Mouse (Mus musculus) c-Kit-positive CD71-positive TER-119-negative erythroid progenitor cells, embryonic 14.5 days (primary cell): ENCODE data around the gene Kank3.
"Not testable (repeated sequence)": the region's sequence is repeated elsewhere in the genome, so short reads cannot be mapped to it uniquely, and the experiment has no call there.

Experiments
- DNase-seq: peaks from one replicate; pipeline ENCODE4 v3.0.0-alpha.2; 2013; ENCODE audit warnings: low read depth

Kank3 gene

DNA sequence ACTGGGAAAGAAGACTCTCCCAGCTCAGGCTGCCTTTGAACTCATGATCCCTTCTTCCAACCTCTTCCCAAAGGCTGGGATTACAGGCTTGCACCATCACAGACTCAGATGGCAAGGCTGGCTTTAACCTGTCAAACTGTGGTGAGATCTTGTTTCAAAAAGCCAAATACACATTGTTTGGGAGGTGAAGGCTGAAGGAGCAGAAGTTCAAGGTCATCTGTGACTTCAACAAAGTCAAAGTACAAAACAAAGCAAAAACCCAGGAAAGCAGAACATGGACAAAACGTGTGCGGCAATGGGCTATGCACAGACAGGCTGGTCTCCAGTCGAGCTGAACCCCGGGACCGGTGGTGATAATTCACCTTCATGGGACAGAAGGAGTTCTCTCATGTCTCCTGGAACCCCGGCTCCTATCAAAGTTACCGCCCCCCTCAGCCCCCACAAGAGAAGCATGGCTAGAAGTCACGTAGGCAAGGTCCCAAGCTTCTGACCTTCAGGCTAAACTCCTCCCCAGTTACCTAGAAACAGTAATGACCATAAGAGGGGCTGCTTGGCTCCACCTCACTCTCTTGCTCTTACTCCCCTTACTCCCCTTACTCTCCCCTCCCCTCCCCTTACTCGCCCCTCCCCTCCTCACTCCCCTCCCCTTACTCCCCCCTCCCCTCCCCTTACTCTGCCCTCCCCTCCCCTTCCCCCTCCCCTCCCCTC lies 3.0 kb upstream of the Kank3 start:
- DNase-seq: no peak

GRCm38 (mm10) chr17:33808192-33808591 lies 2.1 kb upstream of the Kank3 start:
- no peak for DNase-seq

- DNase-seq: no peak
Observed at GRCm38 (mm10) chr17:33811142-33811516, 810 bp downstream of the Kank3 start.

GRCm38 (mm10) chr17:33812475-33812874 lies 2.2 kb downstream of the Kank3 start:
- no peak for DNase-seq

DNA sequence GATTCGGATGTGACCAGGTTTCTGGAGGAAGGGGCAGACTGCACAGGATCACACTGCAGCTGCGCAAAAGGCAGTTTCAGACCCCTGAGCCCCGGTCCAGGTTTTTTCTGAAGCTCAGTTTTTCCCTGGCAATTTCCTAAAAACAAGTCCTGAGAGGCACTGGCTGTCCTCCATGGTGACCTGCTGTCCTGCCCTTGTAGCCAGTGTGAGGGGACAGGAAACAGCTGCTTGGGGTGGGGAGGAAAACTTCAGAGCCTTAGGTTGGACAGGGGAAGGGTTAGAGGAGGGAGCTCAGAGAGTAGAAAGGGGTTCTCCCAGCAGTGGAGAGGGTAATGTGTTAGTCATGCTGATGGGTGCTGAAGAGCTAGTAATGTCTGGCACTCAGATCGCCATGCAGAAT lies 2.7 kb downstream of the Kank3 start:
- DNase-seq: no peak

GRCm38 (mm10) chr17:33815399-33815798 lies 5.1 kb downstream of the Kank3 start:
- DNase-seq: no peak

DNA sequence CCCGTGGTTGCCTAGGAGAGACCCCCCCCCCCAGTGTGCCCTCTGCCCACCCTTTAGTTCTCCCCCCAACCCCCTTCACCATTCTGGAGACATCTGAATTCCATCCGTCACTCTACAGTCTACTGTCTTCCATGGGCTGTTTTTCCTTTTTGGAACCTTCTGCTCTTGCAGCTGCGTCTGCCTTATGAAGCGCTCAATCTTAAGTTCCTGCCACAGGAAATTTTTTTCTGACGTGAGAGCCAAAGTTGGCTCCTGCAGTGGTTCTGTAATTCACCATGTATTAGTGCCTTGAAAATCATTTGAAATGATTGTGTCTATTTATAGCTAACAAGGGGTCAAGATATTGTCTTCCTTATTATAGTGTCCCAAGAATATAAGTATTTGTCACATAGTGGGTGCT lies 6.3 kb downstream of the Kank3 start:
- DNase-seq: no peak

GRCm38 (mm10) chr17:33817184-33817968 lies 7.1 kb downstream of the Kank3 start:
- DNase-seq: peak; percentile 87

DNA sequence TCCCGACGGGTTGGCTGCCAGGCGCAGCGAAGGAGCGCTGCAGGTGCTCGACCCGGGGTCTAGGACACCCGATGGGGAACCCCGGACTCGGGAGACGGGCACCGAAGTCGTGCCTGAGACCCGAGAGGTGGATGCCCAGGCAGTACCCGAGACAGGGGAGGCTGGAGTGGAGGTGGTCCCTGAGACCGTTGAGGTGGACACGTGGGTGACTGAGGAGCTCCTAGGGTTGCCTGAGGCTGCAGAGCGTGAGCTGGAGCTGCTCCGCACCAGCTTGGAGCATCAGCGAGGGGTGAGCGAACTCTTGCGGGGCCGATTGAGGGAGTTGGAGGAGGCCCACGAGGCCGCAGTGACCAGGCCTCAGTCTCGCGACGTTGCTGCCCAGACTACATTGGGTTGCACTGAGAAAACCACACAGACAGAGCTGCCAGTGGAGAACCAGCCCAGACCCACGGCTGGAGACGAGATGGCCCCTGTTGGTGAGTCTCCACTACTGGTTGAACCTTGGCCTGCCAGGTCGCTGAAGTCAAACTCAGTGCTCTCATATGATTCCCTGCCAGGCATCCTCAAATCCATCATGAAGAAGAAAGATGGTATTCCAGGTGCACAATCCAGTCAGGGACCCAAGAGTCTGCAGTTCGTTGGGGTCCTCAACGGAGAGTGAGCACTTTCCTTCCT lies 7.8 kb downstream of the Kank3 start:
- no peak for DNase-seq

GRCm38 (mm10) chr17:33822436-33822959 lies 12.2 kb downstream of the Kank3 start:
- DNase-seq: no peak

GRCm38 (mm10) chr17:33823171-33823570 lies 12.9 kb downstream of the Kank3 start:
- DNase-seq: not testable (repeated sequence)

DNA sequence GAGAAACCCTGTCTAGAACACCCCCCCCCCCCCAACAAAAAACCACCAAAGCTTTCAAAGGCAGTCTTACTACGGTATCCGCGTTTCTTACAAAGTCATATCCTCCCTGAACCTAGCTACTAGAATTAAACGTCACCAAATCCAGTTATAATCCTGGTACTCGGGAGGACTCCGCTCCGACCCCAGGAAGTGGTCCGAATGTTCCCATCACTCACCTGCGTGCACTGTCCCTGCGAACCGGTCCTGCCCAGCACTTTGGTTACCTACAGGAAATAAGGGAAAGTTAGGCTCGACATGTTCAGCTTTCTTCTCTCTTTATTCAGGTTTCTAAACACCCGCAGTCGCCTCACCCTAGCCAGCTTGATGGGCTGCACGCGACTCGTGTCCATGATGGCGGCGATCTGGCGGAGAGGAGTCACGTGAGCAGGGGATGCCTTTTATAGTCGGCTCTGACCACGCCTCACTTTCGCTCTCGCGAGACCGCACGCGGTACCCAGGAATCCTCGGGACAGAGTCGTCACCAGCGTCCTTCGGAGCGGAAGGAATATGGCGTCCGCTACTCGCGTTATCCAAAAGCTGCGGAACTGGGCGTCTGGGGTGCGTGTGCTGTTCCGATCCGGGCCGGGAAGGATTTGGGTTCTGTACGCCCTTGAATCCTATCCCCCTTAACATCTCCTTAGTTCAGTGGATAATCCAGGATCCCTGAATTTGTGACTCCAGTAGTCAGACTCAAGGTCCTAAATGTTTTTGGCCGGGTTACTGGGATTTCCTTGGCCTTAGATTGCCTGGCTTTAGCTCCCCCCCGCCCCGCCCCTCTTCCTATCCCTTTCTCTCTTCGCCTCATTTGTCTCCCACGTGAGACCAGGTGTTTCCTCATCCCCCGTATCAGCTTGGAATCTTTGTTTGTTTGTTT lies 14.0 kb downstream of the Kank3 start, which contains the start of the genes Rps28 and Ndufa7:
Rps28 (minus strand) TSS at position 479 of the 913 bp plus-strand sequence.
Ndufa7 (plus strand) TSS at position 489 of the 913 bp plus-strand sequence.
- peak; percentile 92 for DNase-seq

- DNase-seq: not testable (repeated sequence)
Observed at GRCm38 (mm10) chr17:33824997-33825330, 14.6 kb downstream of the Kank3 start.

DNA sequence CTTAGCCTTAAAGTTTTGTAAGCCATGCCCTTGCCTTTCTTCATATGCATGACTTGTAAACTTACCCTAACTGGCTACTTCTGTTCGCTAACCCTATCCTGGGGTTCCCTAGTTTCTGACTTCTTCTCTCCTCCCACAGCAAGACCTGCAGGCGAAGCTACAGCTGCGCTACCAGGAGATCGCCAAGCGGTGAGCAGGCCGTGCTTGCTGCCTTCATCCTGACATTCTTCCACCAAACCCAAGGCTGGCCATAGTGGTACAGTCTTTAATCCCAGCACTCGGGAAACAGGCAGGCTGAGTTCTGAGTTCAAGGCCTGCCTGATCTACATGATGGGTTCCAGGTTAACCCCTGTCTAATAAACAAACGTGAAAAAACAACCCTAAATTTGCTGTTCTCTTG lies 15.1 kb downstream of the Kank3 start:
- DNase-seq: no peak

- DNase-seq: peak; percentile 61
Observed at GRCm38 (mm10) chr17:33826850-33827249, 16.5 kb downstream of the Kank3 start.

DNA sequence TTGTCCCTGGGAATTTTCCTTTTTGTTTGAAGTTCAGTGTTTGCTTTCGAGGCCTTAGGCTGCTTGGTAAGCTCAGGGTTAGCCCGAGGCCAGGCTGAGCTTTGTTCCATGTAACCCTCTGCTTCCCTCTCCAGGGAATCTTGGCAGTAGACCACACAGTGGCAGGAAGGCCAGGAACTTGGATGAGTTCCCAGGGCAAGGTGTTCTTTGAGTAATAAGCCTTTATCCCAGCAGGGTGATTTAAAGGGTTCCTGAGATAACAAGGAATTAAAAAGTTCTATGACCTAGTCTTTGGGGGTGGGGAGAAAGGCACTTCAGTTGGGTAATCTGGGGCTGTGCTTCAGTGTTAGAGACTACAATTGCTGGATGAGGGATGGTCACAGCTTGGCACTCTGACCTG lies 18.6 kb downstream of the Kank3 start:
- no peak for DNase-seq

DNA sequence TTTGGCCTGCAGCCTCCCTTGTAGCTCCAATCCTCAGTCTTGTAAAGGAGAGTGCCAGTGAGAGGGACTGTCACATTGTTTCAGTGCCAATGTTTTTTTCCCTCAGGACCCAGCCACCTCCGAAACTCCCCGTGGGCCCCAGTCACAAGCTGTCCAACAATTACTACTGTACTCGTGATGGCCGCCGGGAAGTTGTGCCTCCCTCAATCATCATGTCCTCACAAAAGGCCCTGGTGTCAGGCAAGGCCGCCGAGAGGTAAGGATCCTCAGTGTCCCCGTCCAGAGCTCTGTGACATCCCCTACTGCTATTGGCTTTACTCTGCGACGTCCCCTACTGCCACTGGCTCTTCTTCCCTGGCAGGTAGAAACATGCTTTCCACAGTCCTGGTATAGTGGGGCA lies 19.2 kb downstream of the Kank3 start:
- no peak for DNase-seq

DNA sequence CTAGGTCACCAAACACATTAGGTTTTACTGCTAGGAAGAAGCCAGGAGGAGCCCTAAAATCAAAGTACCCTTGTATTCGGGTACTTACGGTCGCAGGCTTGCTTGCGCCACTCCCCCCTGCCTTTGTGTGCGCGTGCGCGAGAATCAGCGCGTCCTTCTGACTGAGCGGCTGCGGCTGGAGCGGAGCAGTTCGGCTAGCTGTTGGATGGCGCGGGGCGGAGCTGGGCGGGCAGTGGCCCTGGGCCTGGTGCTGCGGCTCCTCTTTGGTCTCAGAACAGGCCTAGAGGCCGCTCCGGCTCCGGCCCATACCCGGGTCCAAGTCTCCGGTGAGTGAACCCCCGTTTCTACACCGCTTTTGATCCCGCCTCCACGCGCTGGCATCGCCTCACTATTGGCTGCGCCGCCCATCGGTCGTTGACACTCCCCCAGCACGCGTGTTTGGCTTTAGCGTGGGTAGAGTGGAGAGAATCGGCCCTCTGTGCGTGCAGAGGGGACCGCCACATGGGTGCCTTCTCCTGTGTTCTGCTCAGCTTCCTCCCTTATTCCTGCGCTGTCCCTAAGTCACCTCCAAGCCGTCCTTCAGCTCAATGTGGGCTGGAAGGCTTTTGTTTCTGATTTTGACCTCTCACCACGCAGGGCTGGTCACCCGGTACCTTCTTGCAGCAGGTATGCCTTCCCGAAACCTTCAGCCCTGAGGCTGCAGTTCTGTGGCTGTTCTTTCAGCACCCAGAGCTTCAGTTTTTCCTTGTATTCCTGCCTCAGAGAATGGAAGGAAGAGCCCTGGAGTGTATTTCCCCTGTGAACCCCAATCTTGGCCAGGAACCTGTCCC lies 32.9 kb downstream of the Kank3 start, which contains the start of gene Cd320:
Cd320 (plus strand) TSS at position 126 of the 830 bp plus-strand sequence.
- peak; percentile 89 for DNase-seq

- DNase-seq: no peak
Observed at GRCm38 (mm10) chr17:33844196-33844595, 33.9 kb downstream of the Kank3 start.

DNA sequence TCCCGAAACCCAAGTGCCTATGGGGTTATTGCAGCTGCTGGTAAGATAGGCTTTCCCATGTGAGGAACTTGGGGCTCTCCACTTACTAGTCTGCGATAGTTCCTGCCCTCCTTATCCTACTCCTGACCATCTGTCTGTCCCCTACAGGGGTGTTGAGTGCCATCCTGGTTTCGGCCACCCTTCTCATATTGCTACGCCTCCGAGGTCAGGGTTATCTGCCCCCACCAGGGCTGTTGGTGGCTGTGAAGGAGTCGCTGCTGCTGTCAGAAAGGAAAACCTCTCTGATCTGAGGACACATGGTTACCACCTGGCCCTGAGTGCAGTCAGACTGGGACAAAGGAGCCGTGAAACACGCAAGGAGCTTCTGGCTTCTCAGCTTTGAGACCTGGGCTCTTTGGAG lies 37.8 kb downstream of the Kank3 start:
- DNase-seq: no peak

GRCm38 (mm10) chr17:33851331-33851730 lies 41.0 kb downstream of the Kank3 start:
- DNase-seq: no peak
